Mouse (Mus musculus) CH12.LX (cell line): ENCODE data around the gene Rad23a. TPM values are rescaled to one million over a fixed set of nuclear protein-coding genes. Genes with fewer than 3 reads are reported as not detected.

ENCODE experiments used
- DNase-seq: peaks from one replicate; pipeline ENCODE4 v3.0.0-alpha.2; 2013; ENCODE audit errors: extremely low read depth
- H3K27ac ChIP-seq: 2 replicates; pipeline ENCODE4 v1.5.1; 2012; ENCODE audit warnings: low read depth, mild to moderate bottlenecking, control low read depth, moderate library complexity; ENCODE audit not compliant: insufficient read depth
- H3K27me3 ChIP-seq: replicated peaks from 2 replicates; pipeline ENCODE3; 2012; ENCODE audit warnings: inconsistent platforms
- H3K36me3 ChIP-seq, 2 experiments: replicated peaks in 1 of 2; 2 replicates each; pipeline versions ENCODE3 to v1.6.1; 2012; ENCODE audit warnings: inconsistent platforms in 1 of 2, low read length in 1 of 2, mild to moderate bottlenecking in 1 of 2, mixed read lengths in 1 of 2, moderate library complexity in 1 of 2; ENCODE audit not compliant: control insufficient read depth in 1 of 2, insufficient read depth in 1 of 2
- H3K4me1 ChIP-seq, 2 experiments: 2 replicates each; pipeline ENCODE4 v1.6.1; 2012; ENCODE audit warnings: inconsistent platforms in 1 of 2, moderate library complexity in 1 of 2; ENCODE audit not compliant: insufficient read depth in 2 of 2, control insufficient read depth in 1 of 2
- H3K4me2 ChIP-seq: 2 replicates; pipeline ENCODE4 v1.6.1; 2012; ENCODE audit warnings: low read depth, mild to moderate bottlenecking, control low read depth; ENCODE audit not compliant: poor library complexity, insufficient read depth, severe bottlenecking
- H3K4me3 ChIP-seq, 3 experiments: fragments of 150-350 bp in 1 of 3; sonication (generic) in 1 of 3; replicated peaks in 1 of 3; 2 replicates each; pipeline versions ENCODE3 to v1.5.1; 2011 to 2012; ENCODE audit warnings: low read depth in 2 of 3, low read length in 2 of 3, mild to moderate bottlenecking in 2 of 3, moderate library complexity in 2 of 3, control low read depth in 1 of 3, improper control_type of control experiment in 1 of 3, inconsistent platforms in 1 of 3, mixed read lengths in 1 of 3; ENCODE audit not compliant: poor library complexity in 1 of 3
- H3K79me2 ChIP-seq: replicated peaks from 2 replicates; pipeline ENCODE4 v1.6.1; 2012; ENCODE audit warnings: mild to moderate bottlenecking, moderate library complexity; ENCODE audit not compliant: control insufficient read depth, poor library complexity, insufficient read depth, severe bottlenecking; ENCODE audit errors: extremely low read depth
- H3K9ac ChIP-seq: 2 replicates; pipeline ENCODE4 v1.6.1; 2012; ENCODE audit warnings: low read depth, mild to moderate bottlenecking, control low read depth, moderate library complexity; ENCODE audit not compliant: insufficient read depth
- H3K9me3 ChIP-seq: replicated peaks from 2 replicates; pipeline ENCODE3; 2012; ENCODE audit warnings: low read length, inconsistent platforms, mixed read lengths
- BHLHE40 ChIP-seq: IDR thresholded peaks from 2 replicates; pipeline ENCODE4 v1.6.1; 2011; ENCODE audit warnings: mild to moderate bottlenecking, low read depth, low read length, improper control_type of control experiment
- CHD1 ChIP-seq: IDR thresholded peaks from 2 replicates; pipeline ENCODE4 v1.6.1; 2012; ENCODE audit warnings: low read depth, low read length, improper control_type of control experiment, inconsistent platforms
- CHD2 ChIP-seq: IDR thresholded peaks from 2 replicates; pipeline ENCODE4 v1.6.1; 2011; ENCODE audit warnings: low read length, improper control_type of control experiment
- ELF1 ChIP-seq: IDR thresholded peaks from 2 replicates; pipeline ENCODE4 v1.6.1; 2014; ENCODE audit warnings: low read depth, mild to moderate bottlenecking, inconsistent platforms, low read length, improper control_type of control experiment
- EP300 ChIP-seq: IDR thresholded peaks from 2 replicates; pipeline ENCODE4 v1.6.1; 2011; ENCODE audit warnings: low read length, improper control_type of control experiment
- ETS1 ChIP-seq: conservative IDR thresholded peaks from 2 replicates; pipeline ENCODE4 v1.6.1; 2012; ENCODE audit warnings: low read depth, mild to moderate bottlenecking, inconsistent platforms, low read length, improper control_type of control experiment, moderate library complexity
- HCFC1 ChIP-seq: IDR thresholded peaks from 2 replicates; pipeline ENCODE4 v1.6.1; 2012; ENCODE audit warnings: low read depth, mild to moderate bottlenecking, inconsistent platforms, low read length, improper control_type of control experiment
- IRF4 ChIP-seq: IDR thresholded peaks from 2 replicates; pipeline ENCODE4 v1.6.1; 2014; ENCODE audit warnings: low read depth, mild to moderate bottlenecking, inconsistent platforms, low read length, improper control_type of control experiment
- JUND ChIP-seq: conservative IDR thresholded peaks from 2 replicates; pipeline ENCODE4 v1.6.1; 2011; ENCODE audit warnings: low read depth, low read length, improper control_type of control experiment
- MAZ ChIP-seq: IDR thresholded peaks from 2 replicates; pipeline ENCODE4 v1.6.1; 2012; ENCODE audit warnings: low read depth, mild to moderate bottlenecking, inconsistent platforms, low read length, improper control_type of control experiment, moderate library complexity
- MEF2A ChIP-seq: IDR thresholded peaks from 2 replicates; pipeline ENCODE4 v1.6.1; 2014; ENCODE audit warnings: low read depth, mild to moderate bottlenecking, inconsistent platforms, low read length, improper control_type of control experiment, borderline replicate concordance
- MYC ChIP-seq: IDR thresholded peaks from 2 replicates; pipeline ENCODE4 v1.6.1; 2011; ENCODE audit warnings: low read depth, mild to moderate bottlenecking, improper control_type of control experiment, low read length
- NELFE ChIP-seq: IDR thresholded peaks from 2 replicates; pipeline ENCODE4 v1.6.1; 2011; ENCODE audit warnings: low read depth, low read length, improper control_type of control experiment
- NRF1 ChIP-seq: IDR thresholded peaks from 2 replicates; pipeline ENCODE4 v1.6.1; 2014; ENCODE audit warnings: low read depth, mild to moderate bottlenecking, inconsistent platforms, low read length, improper control_type of control experiment, moderate library complexity
- PAX5 ChIP-seq: IDR thresholded peaks from 2 replicates; pipeline ENCODE4 v1.6.1; 2012; ENCODE audit warnings: low read length, inconsistent platforms, mixed read lengths
- POLR2AphosphoS2 ChIP-seq: IDR thresholded peaks from 2 replicates; pipeline ENCODE4 v1.6.1; 2011; ENCODE audit warnings: low read depth, low read length, improper control_type of control experiment
- RAD21 ChIP-seq: IDR thresholded peaks from 2 replicates; pipeline ENCODE4 v1.6.1; 2011; ENCODE audit warnings: low read depth, mild to moderate bottlenecking, low read length, improper control_type of control experiment, moderate library complexity
- RCOR1 ChIP-seq: conservative IDR thresholded peaks from 2 replicates; pipeline ENCODE4 v1.6.1; 2012; ENCODE audit warnings: low read depth, mild to moderate bottlenecking, inconsistent platforms, low read length, improper control_type of control experiment
- SIN3A ChIP-seq: IDR thresholded peaks from 2 replicates; pipeline ENCODE4 v1.6.1; 2012; ENCODE audit warnings: low read length, improper control_type of control experiment, inconsistent platforms
- SMC3 ChIP-seq: IDR thresholded peaks from 2 replicates; pipeline ENCODE4 v1.6.1; 2011; ENCODE audit warnings: low read depth, low read length, improper control_type of control experiment
- TBP ChIP-seq: conservative IDR thresholded peaks from 2 replicates; pipeline ENCODE4 v1.6.1; 2011; ENCODE audit warnings: low read depth, low read length, improper control_type of control experiment
- USF1 ChIP-seq: IDR thresholded peaks from 2 replicates; pipeline ENCODE4 v1.6.1; 2014; ENCODE audit warnings: low read depth, mild to moderate bottlenecking, inconsistent platforms, low read length, improper control_type of control experiment
- USF2 ChIP-seq: conservative IDR thresholded peaks from 2 replicates; pipeline ENCODE4 v1.6.1; 2011; ENCODE audit warnings: low read depth, low read length, improper control_type of control experiment
- ZKSCAN1 ChIP-seq: IDR thresholded peaks from 2 replicates; pipeline ENCODE4 v1.6.1; 2012; ENCODE audit warnings: low read depth, inconsistent platforms, low read length, improper control_type of control experiment, borderline replicate concordance
- ZMIZ1 ChIP-seq: IDR thresholded peaks from 2 replicates; pipeline ENCODE4 v1.6.1; 2012; ENCODE audit warnings: low read depth, mild to moderate bottlenecking, inconsistent platforms, low read length, improper control_type of control experiment
- dilution Hi-C: fragments of 300-500 bp; cut with MboI; formaldehyde crosslinking; loops from 2 replicates; pipeline ENCODE4 v1.14.3; 2020; ENCODE audit warnings: low sequenced_read_pairs; ENCODE audit not compliant: extremely low pct_unique_long_range_greater_than_20kb, extremely low pct_ligation_motif_present
- in situ Hi-C: fragments of 300-500 bp; cut with MboI; formaldehyde crosslinking; loops from 3 replicates; pipeline ENCODE4 v1.14.3; 2019; ENCODE audit warnings: low sequenced_read_pairs, low pct_ligation_motif_present, low pct_unique_long_range_greater_than_20kb, mixed read lengths
- polyA plus RNA-seq: library from polyadenylated mRNA; unstranded; fragments of >175 nt; gene quantifications from 2 replicates; pipeline ENCODE4 v1.2.1, GENCODE M21; 2012; ENCODE audit warnings: low read depth; ENCODE audit not compliant: insufficient read length
- total RNA-seq, 2 experiments: library from RNA; depleted of rRNA; stranded (reverse); fragments of 300-350 nt in 1 of 2; fragments of >200 nt in 1 of 2; gene quantifications; 2 replicates each; pipeline ENCODE4 v1.2.3; 2012 to 2014

The Rad23a gene
- total and polyA plus RNA-seq, 3 experiments: 66.5 to 135 (median 115) TPM

GRCm38 (mm10) chr8:84822723-84823122, 17.7 kb downstream of the Rad23a start, which contains the start of gene Dand5:
Gene Dand5, minus strand, starts transcription at chr8:84822823.
- in situ Hi-C loops: no loop called here
- no peak within 1 kb of the TSS for H3K9ac ChIP-seq

DNA sequence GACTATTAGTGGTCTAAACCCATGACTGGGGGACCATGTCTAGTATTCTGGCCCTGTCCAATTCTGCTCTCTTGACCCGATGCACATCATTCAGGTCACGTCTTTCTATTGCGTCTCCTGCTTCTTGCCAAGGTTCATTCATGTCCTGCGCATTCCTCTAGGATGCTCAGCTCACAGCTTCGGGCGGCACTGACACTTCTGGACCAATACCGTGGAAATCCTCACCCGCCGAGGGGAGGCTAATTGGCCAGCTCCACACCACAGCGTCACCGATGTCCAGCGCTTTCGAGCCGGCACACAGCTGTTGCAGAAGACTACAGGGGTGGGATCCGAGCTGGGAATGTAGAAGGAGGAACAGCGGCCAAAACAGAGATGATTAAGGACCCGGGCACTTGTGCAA, 24.3 kb downstream of the Rad23a start:
- in situ Hi-C loops: loop anchor here (10.0 kb wide), 1 partner anchor 101 kb away; no protein-coding TSS in a partner anchor
- TF ChIP-seq EP300 (no peak), MAZ (no peak), MYC (no peak), JUND (no peak), NRF1 (no peak), NELFE (no peak), SMC3 (no peak), SIN3A (no peak), POLR2AphosphoS2 (no peak), CHD1 (no peak), TBP (no peak), BHLHE40 (no peak), RAD21 (no peak), MEF2A (no peak), PAX5 (no peak), ZKSCAN1 (no peak)
- Histone ChIP-seq H3K4me2 (no peak overlapping the region), H3K27ac (no peak overlapping the region), H3K27me3 (peaks cover 14% of the 10 kb centered on the region), H3K9me3 (no peaks in the 10 kb centered on the region), H3K79me2 (no peaks in the 10 kb centered on the region), H3K4me3 (no peak overlapping the region), H3K36me3 (no peaks in the 10 kb centered on the region), H3K9ac (no peak overlapping the region), H3K4me1 (peaks cover 2 to 8% of the 10 kb centered on the region in 2 experiments; a peak in 2 of 4 replicates)
- DNase-seq: no peak
- dilution Hi-C loops: no loop called here

More at GRCm38 (mm10) chr8:84822723-84823122, 17.7 kb downstream of the Rad23a start, which contains the start of gene Dand5:
- Histone ChIP-seq H3K4me2 (no peak within 1 kb of the TSS), H3K36me3 (no peaks in the 10 kb centered on the region), H3K4me1 (peaks cover 6 to 20% of the 10 kb centered on the region in 2 experiments), H3K9me3 (no peaks in the 10 kb centered on the region), H3K27me3 (no peaks in the 10 kb centered on the region), H3K27ac (no peak within 1 kb of the TSS), H3K79me2 (no peaks in the 10 kb centered on the region), H3K4me3 (no peak within 1 kb of the TSS)
- no peak for DNase-seq
- dilution Hi-C loops: no loop called here
- TF ChIP-seq NRF1: no peak
- TF ChIP-seq CHD2: no peak
- no peak for TF ChIP-seq EP300
- no peak for TF ChIP-seq IRF4
- no peak for TF ChIP-seq RAD21
- TF ChIP-seq TBP: no peak
- no peak for TF ChIP-seq ZMIZ1
- no peak for TF ChIP-seq ELF1
- no peak for TF ChIP-seq ETS1
- no peak for TF ChIP-seq MEF2A
- no peak for TF ChIP-seq SIN3A
- no peak for TF ChIP-seq NELFE
- no peak for TF ChIP-seq ZKSCAN1
- no peak for TF ChIP-seq PAX5
- no peak for TF ChIP-seq USF2
- TF ChIP-seq RCOR1: no peak
- TF ChIP-seq HCFC1: no peak
- TF ChIP-seq MAZ: no peak
- no peak for TF ChIP-seq USF1
